ENCODE assay signal across 8 mouse cellular contexts in genomic region chr10:56338851-56339489, GRCm38 (mm10). TPM values are rescaled to one million over a fixed set of nuclear protein-coding genes. Genes with fewer than 3 reads are reported as not detected.
DNase-seq lines count a peak whose midpoint lies in the region; ATAC-seq lines count a peak whose summit lies in the region.

No protein-coding gene starts in this region.

- no peak overlapping the region for H3K4me3 ChIP-seq in embryonic facial prominence, embryonic 11.5 days (ENCODE audit: low read depth, low read length)
- no peak overlapping the region for H3K4me3 ChIP-seq in kidney, embryonic 14.5 days (ENCODE audit: low read length)
- H3K4me3 ChIP-seq in limb, embryonic 13.5 days, result no peak overlapping the region

- no peak overlapping the region for H3K9ac ChIP-seq in embryonic facial prominence, embryonic 11.5 days (replicated peaks; ENCODE audit: low read length)
- no peak overlapping the region for H3K9ac ChIP-seq in kidney, embryonic 14.5 days (ENCODE audit: low read depth, low read length)
- no peak overlapping the region for H3K9ac ChIP-seq in limb, embryonic 13.5 days

- no peaks in the 10 kb centered on the region for H3K27me3 ChIP-seq in embryonic facial prominence, embryonic 11.5 days (ENCODE audit: control insufficient read depth, insufficient read depth, low read length)
- no peaks in the 10 kb centered on the region for H3K27me3 ChIP-seq in kidney, embryonic 14.5 days (ENCODE audit: control insufficient read depth, insufficient read depth, low read length)
- H3K27me3 ChIP-seq in limb, embryonic 13.5 days, result no peaks in the 10 kb centered on the region

- no peaks in the 10 kb centered on the region for H3K36me3 ChIP-seq in embryonic facial prominence, embryonic 11.5 days (replicated peaks; ENCODE audit: control insufficient read depth, insufficient read depth, low read depth, low read length)
- H3K36me3 ChIP-seq in kidney, embryonic 14.5 days (ENCODE audit: control insufficient read depth, insufficient read depth, low read length), result no peaks in the 10 kb centered on the region
- H3K36me3 ChIP-seq in limb, embryonic 13.5 days, result no peaks in the 10 kb centered on the region

- peak; percentile 86; the same call in 1 of the 2 replicates for ATAC-seq in embryonic facial prominence, embryonic 11.5 days (replicated peaks; ENCODE audit: insufficient number of reproducible peaks, low FRiP score, low TSS enrichment, low read depth)
- peak; percentile 91 for ATAC-seq in kidney, embryonic 14.5 days (ENCODE audit: low FRiP score, low TSS enrichment)
- ATAC-seq in limb, embryonic 13.5 days (ENCODE audit: low FRiP score, low read depth), result peak; percentile 83

- no peaks in the 10 kb centered on the region for H3K9me3 ChIP-seq in embryonic facial prominence, embryonic 11.5 days (replicated peaks; ENCODE audit: control insufficient read depth, low read length)
- no peaks in the 10 kb centered on the region for H3K9me3 ChIP-seq in kidney, embryonic 14.5 days (ENCODE audit: control insufficient read depth, low read length)
- H3K9me3 ChIP-seq in limb, embryonic 13.5 days, result no peaks in the 10 kb centered on the region

- 53% methylated on average over 6 of the region's 6 CpGs for WGBS in embryonic facial prominence, embryonic 11.5 days
- WGBS in kidney, embryonic 14.5 days, result 52% methylated on average over 6 of the region's 6 CpGs
- 55% methylated on average over 6 of the region's 6 CpGs for WGBS in limb, embryonic 13.5 days

- H3K27ac ChIP-seq in embryonic facial prominence, embryonic 11.5 days (replicated peaks; ENCODE audit: low read depth, low read length), result no peak overlapping the region
- no peak overlapping the region for H3K27ac ChIP-seq in kidney, embryonic 14.5 days (ENCODE audit: low read depth, low read length)
- no peak overlapping the region for H3K27ac ChIP-seq in limb, embryonic 13.5 days

- peak; percentile 74 for DNase-seq in 416B (ENCODE audit: low read depth)
- peak; percentile 81 for DNase-seq in adrenal gland, postnatal 25 days
- peak; percentile 88 for DNase-seq in embryonic facial prominence, embryonic 11.5 days (ENCODE audit: low spot score)
- DNase-seq in heart, adult 8-10 months (ENCODE audit: low spot score), result peak; percentile 73
- DNase-seq in monocyte, adult 2 months (ENCODE audit: low read depth in 1 of 2, low spot score in 2 of 2), result peak; percentile 12 to 40
- peak; percentile 39 to 45 for DNase-seq in spleen, postnatal 36 days (ENCODE audit: low spot score in 2 of 2)

- H3K4me1 ChIP-seq in embryonic facial prominence, embryonic 11.5 days (ENCODE audit: control insufficient read depth, insufficient read depth, low read length), result no peaks in the 10 kb centered on the region
- H3K4me1 ChIP-seq in kidney, embryonic 14.5 days (ENCODE audit: control insufficient read depth, insufficient read depth, low read length), result no peaks in the 10 kb centered on the region
- H3K4me1 ChIP-seq in limb, embryonic 13.5 days, result no peaks in the 10 kb centered on the region

- H3K4me2 ChIP-seq in embryonic facial prominence, embryonic 11.5 days (ENCODE audit: low read depth, low read length), result no peak overlapping the region
- H3K4me2 ChIP-seq in kidney, embryonic 14.5 days (replicated peaks; ENCODE audit: low read depth, low read length), result no peak overlapping the region
- no peak overlapping the region for H3K4me2 ChIP-seq in limb, embryonic 13.5 days (replicated peaks)

RNA-seq across cellular contexts. Expression of gene Gja1, which starts 38.2 kb away (rescaled TPM):
- total RNA-seq in adrenal gland, postnatal 25 days (2021), result 261 and 330 TPM in 2 replicates
- polyA plus RNA-seq in embryonic facial prominence, embryonic 11.5 days (2014; fragmentation: Nextera tagmentation; extraction: Ambion mirVana), result 367 and 391 TPM in 2 replicates
- total RNA-seq in heart, adult 8-10 months (2022), result 100 to 1,000 TPM; 354 to 461 (median 382) TPM
- polyA plus RNA-seq in kidney, embryonic 14.5 days (2014; fragmentation: Nextera tagmentation; extraction: Ambion mirVana), result 120 and 183 TPM in 2 replicates
- 226 and 241 TPM in 2 replicates for polyA plus RNA-seq in limb, embryonic 13.5 days (2015; fragmentation: Nextera tagmentation; extraction: Ambion mirVana)

Comparison
In these comparisons a context has a peak if more than half of its experiments do, and no peak if none do; other contexts are left out.
1. DNase-seq: peak in every context shown above with its lines; median percentile 88 in embryonic facial prominence, embryonic 11.5 days; 81 in adrenal gland, postnatal 25 days; 74 in 416B; 73 in heart, adult 8-10 months; 42 in spleen, postnatal 36 days; 26 in monocyte, adult 2 months.